Mouse (Mus musculus): ENCODE measurements around the gene Olfr317.
"Not testable (repeated sequence)": the region's sequence is repeated elsewhere in the genome, so short reads cannot be mapped to it uniquely, and the experiment has no call there.

Olfr317 gene

GRCm38 (mm10) chr11:58738792-58739262, at the start of gene Olfr317:
Gene Olfr317, minus strand, starts transcription at chr11:58739212.
- DNase-seq = no peak

DNA sequence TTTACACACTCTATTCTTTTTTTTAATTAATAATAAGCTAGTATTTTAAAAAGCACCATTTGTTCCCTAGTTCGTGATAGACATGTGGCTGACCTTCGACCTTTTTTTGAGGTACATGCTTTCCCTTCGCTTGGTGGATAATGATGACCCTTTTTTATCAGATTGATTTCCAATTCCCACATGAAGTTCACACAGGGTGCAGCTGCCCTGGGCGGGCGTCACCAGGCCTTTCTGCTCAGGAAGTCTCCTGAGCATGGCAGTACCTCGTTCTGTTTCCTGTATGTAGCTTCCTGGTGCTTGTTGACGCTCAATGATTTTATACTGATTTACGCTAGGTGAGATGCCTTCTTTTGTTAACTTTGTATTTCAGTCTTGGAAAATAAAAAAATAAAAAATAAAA, 49.3 kb upstream of the Olfr317 start:
- no peak for DNase-seq

DNA sequence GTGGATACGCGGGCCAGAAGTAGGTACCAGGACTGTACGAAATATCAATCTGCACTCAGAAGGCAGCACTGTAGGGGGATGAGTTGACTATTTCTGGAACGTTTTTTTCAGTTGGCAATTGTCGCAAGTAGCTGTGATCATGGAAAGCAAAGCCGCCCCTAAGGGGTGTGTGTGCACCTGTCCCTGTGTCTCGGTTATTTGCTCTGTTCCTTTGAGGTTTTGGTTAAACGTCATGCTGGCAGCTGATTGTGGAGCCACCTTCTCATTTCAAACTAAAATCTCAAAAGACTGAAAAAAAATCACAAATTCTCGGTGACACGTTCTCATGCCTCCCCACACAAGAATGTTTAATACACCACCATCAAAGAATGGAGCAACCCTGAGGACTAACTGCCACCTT, 48.6 kb upstream of the Olfr317 start:
- DNase-seq = no peak

DNA sequence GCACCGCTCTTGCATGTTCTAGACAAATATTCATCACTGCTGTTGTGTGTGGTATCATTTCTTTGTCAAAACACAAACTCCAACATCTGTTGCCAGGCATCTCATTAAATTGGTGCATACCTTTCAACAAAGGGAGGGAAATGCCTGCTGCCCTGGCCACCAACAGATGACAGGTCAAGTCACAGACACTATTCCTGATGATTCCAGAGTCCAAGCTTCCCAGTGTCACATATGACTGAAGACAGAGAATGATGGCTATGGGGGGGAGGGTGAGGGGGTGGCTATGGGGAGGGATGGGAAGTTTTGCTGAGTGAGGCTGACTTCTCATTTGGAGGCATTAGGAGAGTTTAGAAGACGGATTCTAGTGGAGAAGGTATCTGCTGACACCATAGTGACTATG, 45.2 kb upstream of the Olfr317 start:
- DNase-seq = no peak

DNA sequence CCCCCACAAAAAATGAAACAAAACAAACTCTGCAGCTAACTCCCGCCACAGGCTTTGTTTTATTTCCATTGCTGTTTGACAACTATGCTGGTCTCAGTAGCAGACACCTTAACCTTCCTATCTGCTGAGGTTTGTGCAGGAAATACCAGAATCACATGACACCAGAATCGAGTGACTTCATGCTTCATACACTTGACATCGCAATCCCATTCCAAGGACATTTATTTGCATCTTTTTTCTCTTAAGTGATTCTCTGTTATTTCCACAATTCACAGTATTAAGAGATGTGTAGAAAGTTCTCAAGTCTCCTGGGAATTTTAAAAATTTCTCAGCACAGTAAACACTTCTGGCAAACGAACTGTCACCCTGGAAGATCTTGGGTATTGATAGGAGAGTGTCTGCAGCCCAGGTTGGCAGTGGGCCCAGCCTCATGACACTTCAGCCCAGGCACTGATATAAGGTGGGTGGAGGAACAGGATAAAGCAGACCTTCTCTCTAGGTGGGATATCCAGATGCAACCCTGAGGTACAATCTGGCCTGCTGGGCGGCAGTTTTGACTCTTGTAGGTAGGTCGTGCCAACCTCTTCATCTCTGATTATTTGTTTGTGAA, 43.6 kb upstream of the Olfr317 start, which contains the start of gene Olfr314:
Gene Olfr314, plus strand, starts transcription at position 473 of the 610 bp plus-strand sequence.
- no peak for DNase-seq

- DNase-seq = no peak
Measured at GRCm38 (mm10) chr11:58772888-58773287, 33.9 kb upstream of the Olfr317 start, which contains the start of gene Olfr315. Gene Olfr315, plus strand, starts transcription at chr11:58773188.

DNA sequence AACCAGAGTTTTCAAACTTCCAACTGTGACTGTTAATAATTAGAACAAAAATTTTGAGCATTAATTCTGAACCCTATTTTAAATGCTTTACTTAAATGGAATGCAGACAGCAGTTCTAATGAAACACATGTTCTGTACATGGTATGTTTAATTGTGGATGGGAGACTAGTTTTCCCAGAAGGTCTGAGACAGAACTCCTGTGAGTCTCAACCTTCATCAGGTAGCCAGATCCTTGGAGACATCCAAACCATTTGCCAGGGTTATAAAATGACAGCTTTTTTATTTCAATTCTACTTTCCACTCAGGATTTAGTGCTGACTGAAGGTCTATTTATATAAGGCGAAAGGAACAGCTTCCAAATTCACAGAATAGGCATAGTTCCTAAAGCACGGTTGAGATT, 13.4 kb upstream of the Olfr317 start, which contains the start of gene Olfr316:
Gene Olfr316, plus strand, starts transcription at position 301 of the 400 bp plus-strand sequence.
- DNase-seq = no peak

- not testable (repeated sequence) for DNase-seq
Measured at GRCm38 (mm10) chr11:58751096-58751495, 12.1 kb upstream of the Olfr317 start.

DNA sequence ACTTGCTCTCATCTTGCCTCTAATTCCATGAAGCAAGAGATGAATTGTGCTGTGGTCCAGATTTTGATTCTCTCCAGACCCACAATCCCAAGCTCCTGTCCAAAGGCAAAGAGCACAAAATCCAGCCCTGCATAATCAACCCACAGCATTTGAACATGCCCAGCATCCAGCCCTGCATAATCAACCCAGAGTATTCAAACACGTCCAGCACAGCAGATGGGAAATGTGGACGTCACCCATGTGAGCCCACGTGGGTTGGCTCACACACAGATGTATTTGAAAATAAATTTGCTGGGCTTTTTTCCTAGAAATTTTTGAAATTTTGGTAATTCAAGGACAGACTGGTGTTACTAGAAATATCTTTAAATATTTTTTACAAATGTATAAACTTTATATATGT, 5.6 kb downstream of the Olfr317 start:
- no peak for DNase-seq

- DNase-seq = not testable (repeated sequence)
Measured at GRCm38 (mm10) chr11:58727896-58728650, 10.9 kb downstream of the Olfr317 start.

- no peak for DNase-seq
Measured at GRCm38 (mm10) chr11:58723914-58724313, 15.1 kb downstream of the Olfr317 start, which contains the start of gene Olfr318. Gene Olfr318, minus strand, starts transcription at chr11:58724014.

GRCm38 (mm10) chr11:58719701-58720100, 19.3 kb downstream of the Olfr317 start:
- DNase-seq = no peak

DNA sequence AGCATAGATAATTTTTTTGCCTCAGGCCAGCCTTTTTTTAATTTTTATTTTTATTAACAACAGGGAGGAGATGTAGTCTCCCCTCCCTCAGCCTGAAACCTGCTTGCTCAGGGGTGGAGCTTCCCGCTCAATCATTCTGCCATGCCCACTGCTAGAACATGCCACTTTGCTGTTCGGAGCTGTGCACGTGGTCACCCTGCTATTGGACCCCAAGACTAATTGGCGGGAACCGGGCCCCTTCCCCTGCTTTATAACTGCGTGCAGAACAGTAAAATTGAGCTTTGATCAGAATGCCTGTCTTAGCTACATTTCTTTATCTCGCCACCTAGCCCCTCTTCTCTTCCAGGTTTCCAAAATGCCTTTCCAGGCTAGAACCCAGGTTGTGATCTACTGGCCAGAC, 21.3 kb downstream of the Olfr317 start:
- not testable (repeated sequence) for DNase-seq

GRCm38 (mm10) chr11:58709086-58709485, 29.9 kb downstream of the Olfr317 start:
- DNase-seq = no peak

DNA sequence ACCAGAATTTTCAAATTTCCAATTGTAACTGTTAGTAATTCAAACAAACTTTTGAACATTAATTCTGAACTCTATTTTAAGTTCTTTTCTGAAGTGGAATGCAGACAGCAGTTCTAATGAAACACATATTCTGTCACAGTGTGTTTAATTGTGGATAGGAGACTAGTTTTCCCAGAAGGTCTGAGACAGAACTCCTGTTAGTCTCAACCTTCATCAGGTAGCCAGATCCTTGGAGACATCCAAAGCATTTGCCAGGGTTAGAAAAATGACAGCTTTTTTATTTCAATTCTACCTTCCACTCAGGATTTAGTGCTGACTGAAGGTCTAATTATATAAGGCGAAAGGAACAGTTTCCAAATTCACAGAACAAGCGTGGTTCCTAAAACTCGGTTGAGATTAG, 40.1 kb downstream of the Olfr317 start, which contains the start of gene Olfr319:
Gene Olfr319, plus strand, starts transcription at position 301 of the 400 bp plus-strand sequence.
- DNase-seq = no peak
